Mouse (Mus musculus) layer of hippocampus, adult 2 months (tissue): ENCODE results near the gene Frs2. TPM values are rescaled to one million over a fixed set of nuclear protein-coding genes. Genes with fewer than 3 reads are reported as not detected.

ENCODE experiments used
- DNase-seq, 2 experiments: peaks; one replicate each; pipeline ENCODE4 v3.0.0; 2022; ENCODE audit warnings: low spot score in 2 of 2
- H3K27ac ChIP-seq: fragments of 200-600 bp; 2 replicates; pipeline ENCODE4 v1.8.1; 2022
- H3K4me3 ChIP-seq: fragments of 200-600 bp; 2 replicates; pipeline ENCODE4 v1.8.1; 2022; ENCODE audit warnings: mild to moderate bottlenecking
- CTCF ChIP-seq: fragments of 200-600 bp; conservative IDR thresholded peaks from 2 replicates; pipeline ENCODE4 v1.8.1; 2022; ENCODE audit warnings: antibody characterized with exemption, mild to moderate bottlenecking, moderate library complexity
- total RNA-seq, 2 experiments: library from RNA; stranded (reverse); gene quantifications; 2 replicates each; pipeline ENCODE4 v1.2.3; 2021

Frs2 gene
- total RNA-seq, 2 experiments from 2014 or later, result 36.3 to 37.5 TPM

GRCm38 (mm10) chr10:117110271-117110670, 38.1 kb downstream of the Frs2 start:
- no peak for DNase-seq

GRCm38 (mm10) chr10:117106686-117107085, 41.6 kb downstream of the Frs2 start:
- no peak for TF ChIP-seq CTCF

More at GRCm38 (mm10) chr10:117110271-117110670, 38.1 kb downstream of the Frs2 start:
- TF ChIP-seq CTCF, result no peak
- Histone ChIP-seq H3K4me3 (no peak overlapping the region), H3K27ac (no peak overlapping the region)

GRCm38 (mm10) chr10:117106244-117106643, 42.1 kb downstream of the Frs2 start:
- Histone ChIP-seq H3K4me3 (no peak overlapping the region), H3K27ac (no peak overlapping the region)
- TF ChIP-seq CTCF, result no peak
- DNase-seq, result no peak

More at GRCm38 (mm10) chr10:117106686-117107085, 41.6 kb downstream of the Frs2 start:
- no peak overlapping the region for H3K4me3 ChIP-seq
- no peak for DNase-seq
- H3K27ac ChIP-seq, result no peak overlapping the region

- no peak for DNase-seq
- H3K27ac ChIP-seq, result no peak overlapping the region
- no peak for TF ChIP-seq CTCF
- no peak overlapping the region for H3K4me3 ChIP-seq
These were observed 43.3 kb downstream of the Frs2 start for GRCm38 (mm10) chr10:117105015-117105414.

- H3K4me3 ChIP-seq, result no peak overlapping the region
- no peak overlapping the region for H3K27ac ChIP-seq
- DNase-seq, result no peak
- TF ChIP-seq CTCF, result no peak
These were observed 44.3 kb downstream of the Frs2 start for GRCm38 (mm10) chr10:117103854-117104598.

GRCm38 (mm10) chr10:117100175-117100574, 48.2 kb downstream of the Frs2 start:
- TF ChIP-seq CTCF, result no peak
- Histone ChIP-seq H3K27ac (no peak overlapping the region), H3K4me3 (no peak overlapping the region)
- DNase-seq, result no peak

- no peak; the same call in 1 of the 2 replicates for TF ChIP-seq CTCF
- no peak overlapping the region for H3K4me3 ChIP-seq
- H3K27ac ChIP-seq, result no peak overlapping the region
- DNase-seq, result no peak
These were observed 51.1 kb downstream of the Frs2 start for GRCm38 (mm10) chr10:117097116-117097698.

- DNase-seq, result no peak
- no peak for TF ChIP-seq CTCF
- H3K27ac ChIP-seq, result no peak overlapping the region
- H3K4me3 ChIP-seq, result no peak overlapping the region
These were observed 52.2 kb downstream of the Frs2 start for GRCm38 (mm10) chr10:117096096-117096495.

GRCm38 (mm10) chr10:117094504-117095329, 53.6 kb downstream of the Frs2 start:
- peak in 1 of 2 experiments; percentile 23 for DNase-seq
- no peak for TF ChIP-seq CTCF

GRCm38 (mm10) chr10:117089628-117090027, 58.7 kb downstream of the Frs2 start:
- DNase-seq, result no peak
- Histone ChIP-seq H3K4me3 (no peak overlapping the region), H3K27ac (no peak overlapping the region)
- TF ChIP-seq CTCF, result peak; percentile 34; the same call in 1 of the 2 replicates

More at GRCm38 (mm10) chr10:117094504-117095329, 53.6 kb downstream of the Frs2 start:
- Histone ChIP-seq H3K4me3 (peak overlapping the region; percentile 7; the same call in 1 of the 2 replicates), H3K27ac (peak overlapping the region; percentile 75)

- Histone ChIP-seq H3K4me3 (no peak overlapping the region), H3K27ac (no peak overlapping the region)
- DNase-seq, result no peak
- no peak for TF ChIP-seq CTCF
These were observed 66.4 kb downstream of the Frs2 start for GRCm38 (mm10) chr10:117081914-117082359.

GRCm38 (mm10) chr10:117081326-117081725, 67.0 kb downstream of the Frs2 start:
- H3K4me3 ChIP-seq, result no peak overlapping the region
- H3K27ac ChIP-seq, result no peak overlapping the region
- DNase-seq, result no peak
- TF ChIP-seq CTCF, result no peak

- DNase-seq, result no peak
- no peak overlapping the region for H3K4me3 ChIP-seq
- no peak overlapping the region for H3K27ac ChIP-seq
- TF ChIP-seq CTCF, result peak; percentile 69
These were observed 70.0 kb downstream of the Frs2 start for GRCm38 (mm10) chr10:117078284-117078683.
